Mouse (Mus musculus) forebrain, embryonic 14.5 days (tissue): ENCODE measurements around the gene Spsb1. TPM values are rescaled to one million over a fixed set of nuclear protein-coding genes. Genes with fewer than 3 reads are reported as not detected.

Source experiments
- ATAC-seq: fragments of 200-750 bp; cut with Nextera tagmentation; 2 replicates; pipeline ENCODE4 v1.8.0; 2017; ENCODE audit warnings: mild to moderate bottlenecking, moderate library complexity
- DNase-seq: peaks from one replicate; pipeline ENCODE4 v3.0.0-alpha.2; 2015; ENCODE audit warnings: low spot score
- H3K27ac ChIP-seq: fragments of 300-500 bp; sonication (generic); 2 replicates; pipeline ENCODE4 v1.5.1; 2014; ENCODE audit warnings: low read depth, mild to moderate bottlenecking, control low read depth, low read length, moderate library complexity
- H3K27me3 ChIP-seq: fragments of 300-500 bp; sonication (generic); replicated peaks from 2 replicates; pipeline ENCODE4 v1.6.1; 2014; ENCODE audit warnings: low read length, control low read depth, mixed read lengths; ENCODE audit not compliant: control insufficient read depth, insufficient read depth
- H3K36me3 ChIP-seq: fragments of 300-500 bp; sonication (generic); 2 replicates; pipeline ENCODE4 v1.6.1; 2014; ENCODE audit warnings: low read length, control low read depth; ENCODE audit not compliant: control insufficient read depth, insufficient read depth
- H3K4me1 ChIP-seq: fragments of 300-500 bp; sonication (generic); 2 replicates; pipeline ENCODE4 v1.6.1; 2014; ENCODE audit warnings: antibody characterized with exemption, low read length, control low read depth; ENCODE audit not compliant: control insufficient read depth, insufficient read depth
- H3K4me2 ChIP-seq: fragments of 300-500 bp; sonication (generic); 2 replicates; pipeline ENCODE4 v1.6.1; 2014; ENCODE audit warnings: mild to moderate bottlenecking, control low read depth, low read length
- H3K4me3 ChIP-seq: fragments of 300-500 bp; sonication (generic); 2 replicates; pipeline ENCODE4 v1.5.1; 2014; ENCODE audit warnings: low read depth, low read length, control low read depth
- H3K9ac ChIP-seq: fragments of 300-500 bp; sonication (generic); 2 replicates; pipeline ENCODE4 v1.6.1; 2014; ENCODE audit warnings: mild to moderate bottlenecking, low read length, control low read depth, moderate library complexity
- H3K9me3 ChIP-seq: fragments of 300-500 bp; sonication (generic); replicated peaks from 2 replicates; pipeline ENCODE4 v1.6.1; 2016; ENCODE audit warnings: low read length, control low read depth, mixed read lengths; ENCODE audit not compliant: control insufficient read depth
- WGBS: fragments of 180-500 bp; shearing (Covaris S2); extraction: QIAGEN DNeasy Blood & Tissue Kit; methylation state at CpG from one replicate; pipeline ENCODE4 v1.1.7; 2014; 5-methylcytosine and 5-hydroxymethylcytosine counted together
- polyA plus RNA-seq: library from polyadenylated mRNA; unstranded; fragments of >200 nt; fragmentation: Nextera tagmentation; extraction: Ambion mirVana; gene quantifications from 2 replicates; pipeline ENCODE4 v1.2.1, GENCODE M21; 2014

Gene Spsb1
- polyA plus RNA-seq, 1 experiment from 2014 or later = 4.8 TPM

GRCm38 (mm10) chr4:149858097-149858496, 96.7 kb downstream of the Spsb1 start:
- 81% methylated on average over 6 of the region's 6 CpGs for WGBS
- H3K4me1 ChIP-seq = peaks cover 4% of the 10 kb centered on the region
- no peak overlapping the region for H3K27ac ChIP-seq
- ATAC-seq = no peak
- no peak for DNase-seq
- no peak overlapping the region for H3K4me3 ChIP-seq
- no peaks in the 10 kb centered on the region for H3K27me3 ChIP-seq
- no peak overlapping the region for H3K9ac ChIP-seq
- H3K9me3 ChIP-seq = no peaks in the 10 kb centered on the region
- H3K4me2 ChIP-seq = no peak overlapping the region
- H3K36me3 ChIP-seq = no peaks in the 10 kb centered on the region

- WGBS = 77% methylated on average over 3 of the region's 3 CpGs
- Histone ChIP-seq H3K4me1 (peaks cover 4% of the 10 kb centered on the region), H3K36me3 (no peaks in the 10 kb centered on the region), H3K9ac (no peak overlapping the region), H3K4me2 (no peak overlapping the region), H3K27me3 (no peaks in the 10 kb centered on the region), H3K27ac (no peak overlapping the region), H3K9me3 (no peaks in the 10 kb centered on the region), H3K4me3 (no peak overlapping the region)
- no peak for ATAC-seq
- DNase-seq = no peak
Observed at GRCm38 (mm10) chr4:149857688-149858087, 97.2 kb downstream of the Spsb1 start.

DNA sequence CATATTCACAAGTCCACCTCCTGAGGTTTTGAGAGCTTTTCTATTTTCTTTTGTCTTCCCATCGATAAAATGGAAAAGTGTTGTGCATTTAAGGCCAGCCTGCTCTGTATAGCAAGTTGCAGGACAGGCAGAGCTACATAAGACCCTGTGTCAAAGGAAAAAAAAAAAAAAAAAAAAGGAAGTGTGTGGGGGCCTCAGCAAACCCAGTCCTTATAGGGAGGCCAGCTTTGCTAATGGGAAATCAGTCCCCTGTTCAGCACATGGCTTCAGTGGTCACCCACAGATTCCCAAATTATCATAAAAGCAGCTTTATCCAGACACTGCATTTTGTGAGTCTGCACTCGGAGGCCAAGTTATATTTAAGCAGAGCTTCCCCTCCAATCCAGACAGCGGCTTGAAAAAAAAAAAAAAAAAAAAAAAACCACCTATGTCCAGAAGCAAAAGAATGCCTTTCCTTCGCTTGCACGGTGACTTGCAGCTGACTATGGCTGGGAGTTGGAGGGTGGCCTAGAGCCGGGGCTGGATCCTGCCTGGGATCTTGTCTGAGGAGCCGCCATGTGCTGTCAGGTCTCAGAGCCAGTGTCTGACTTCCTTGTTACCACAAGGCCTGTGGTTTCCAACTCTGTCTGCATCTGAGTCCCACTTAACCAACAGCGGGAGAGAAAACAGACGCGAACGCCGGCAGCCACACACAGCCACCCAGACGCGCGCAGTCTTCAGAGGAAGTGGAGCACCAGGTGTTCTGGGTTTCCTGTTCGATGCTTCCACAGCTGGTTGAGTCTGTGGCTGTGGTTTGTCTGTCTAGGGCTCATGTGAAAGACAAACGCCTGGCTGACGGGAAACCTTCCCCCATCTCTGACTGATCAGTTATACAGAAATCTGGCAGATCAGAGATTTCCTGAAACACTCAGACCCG, 98.7 kb downstream of the Spsb1 start:
- no peaks in the 10 kb centered on the region for H3K36me3 ChIP-seq
- no peak overlapping the region for H3K9ac ChIP-seq
- H3K27me3 ChIP-seq = no peaks in the 10 kb centered on the region
- H3K9me3 ChIP-seq = no peaks in the 10 kb centered on the region
- DNase-seq (no peak), ATAC-seq (no peak)
- WGBS = 80% methylated on average over 19 of the region's 19 CpGs
- no peak overlapping the region for H3K4me2 ChIP-seq
- no peak overlapping the region for H3K27ac ChIP-seq
- no peak overlapping the region for H3K4me3 ChIP-seq
- peaks cover 4% of the 10 kb centered on the region for H3K4me1 ChIP-seq

DNA sequence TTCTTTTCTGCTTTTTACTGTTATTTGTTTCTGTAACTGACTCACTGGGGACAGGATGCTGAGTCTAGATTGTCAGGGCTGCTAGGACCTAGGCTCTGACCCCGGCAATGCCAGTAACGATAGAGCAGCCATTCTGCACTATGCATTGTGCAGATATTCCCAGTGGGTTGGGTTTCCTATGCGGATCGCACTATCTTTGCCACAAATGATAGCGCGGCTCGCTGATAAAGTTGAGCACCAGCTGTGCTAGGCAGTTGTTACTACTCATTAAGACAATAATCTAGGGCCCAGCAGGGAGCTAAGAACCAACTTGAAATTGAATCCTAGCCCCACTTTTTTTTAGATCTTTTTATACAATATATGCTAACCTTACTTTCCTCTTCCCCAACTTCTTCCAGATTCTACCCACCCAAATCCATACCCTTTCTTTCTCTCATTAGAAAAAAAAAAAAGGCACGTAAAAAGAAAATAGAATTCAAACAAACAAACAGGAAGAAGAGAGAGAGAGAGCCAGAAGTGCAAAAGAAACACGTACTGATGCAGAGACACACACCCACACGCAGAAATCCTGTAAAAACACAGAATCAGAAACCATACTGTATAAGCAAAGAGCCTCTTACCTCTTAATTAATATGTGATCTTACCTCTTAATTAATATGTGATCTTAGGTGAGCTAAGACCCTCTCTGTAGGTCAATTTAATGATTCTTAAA, 99.5 kb downstream of the Spsb1 start:
- H3K9ac ChIP-seq = no peak overlapping the region

GRCm38 (mm10) chr4:149854770-149855169, 100.1 kb downstream of the Spsb1 start:
- H3K4me1 ChIP-seq = peaks cover 4% of the 10 kb centered on the region

More for the DNA sequence above, 99.5 kb downstream of the Spsb1 start:
- ATAC-seq (no peak), DNase-seq (no peak)
- Histone ChIP-seq H3K4me3 (no peak overlapping the region), H3K36me3 (no peaks in the 10 kb centered on the region), H3K4me2 (no peak overlapping the region), H3K9me3 (no peaks in the 10 kb centered on the region), H3K27me3 (no peaks in the 10 kb centered on the region), H3K4me1 (peaks cover 4% of the 10 kb centered on the region), H3K27ac (no peak overlapping the region)
- 71% methylated on average over 10 of the region's 10 CpGs for WGBS

GRCm38 (mm10) chr4:149854301-149854708, 100.5 kb downstream of the Spsb1 start:
- peak overlapping the region; percentile 45 for H3K4me2 ChIP-seq
- no peak overlapping the region for H3K27ac ChIP-seq
- H3K4me3 ChIP-seq = peak overlapping the region; percentile 25
- DNase-seq (peak; percentile 94), ATAC-seq (peak; percentile 91)
- WGBS = under 1% methylated on average over 21 of the region's 21 CpGs
- no peaks in the 10 kb centered on the region for H3K27me3 ChIP-seq
- peaks cover 4% of the 10 kb centered on the region for H3K4me1 ChIP-seq
- no peaks in the 10 kb centered on the region for H3K9me3 ChIP-seq
- H3K36me3 ChIP-seq = no peaks in the 10 kb centered on the region
- peak overlapping the region; percentile 6 for H3K9ac ChIP-seq

More at GRCm38 (mm10) chr4:149854770-149855169, 100.1 kb downstream of the Spsb1 start:
- H3K9me3 ChIP-seq = no peaks in the 10 kb centered on the region
- peak overlapping the region; percentile 45 for H3K4me2 ChIP-seq
- DNase-seq = no peak
- H3K27ac ChIP-seq = no peak overlapping the region
- H3K36me3 ChIP-seq = no peaks in the 10 kb centered on the region
- H3K27me3 ChIP-seq = no peaks in the 10 kb centered on the region
- 55% methylated on average over 9 of the region's 9 CpGs for WGBS
- peak overlapping the region; percentile 6 for H3K9ac ChIP-seq
- ATAC-seq = peak; percentile 42; the same call in 1 of the 2 replicates
- peak overlapping the region; percentile 25 for H3K4me3 ChIP-seq

DNA sequence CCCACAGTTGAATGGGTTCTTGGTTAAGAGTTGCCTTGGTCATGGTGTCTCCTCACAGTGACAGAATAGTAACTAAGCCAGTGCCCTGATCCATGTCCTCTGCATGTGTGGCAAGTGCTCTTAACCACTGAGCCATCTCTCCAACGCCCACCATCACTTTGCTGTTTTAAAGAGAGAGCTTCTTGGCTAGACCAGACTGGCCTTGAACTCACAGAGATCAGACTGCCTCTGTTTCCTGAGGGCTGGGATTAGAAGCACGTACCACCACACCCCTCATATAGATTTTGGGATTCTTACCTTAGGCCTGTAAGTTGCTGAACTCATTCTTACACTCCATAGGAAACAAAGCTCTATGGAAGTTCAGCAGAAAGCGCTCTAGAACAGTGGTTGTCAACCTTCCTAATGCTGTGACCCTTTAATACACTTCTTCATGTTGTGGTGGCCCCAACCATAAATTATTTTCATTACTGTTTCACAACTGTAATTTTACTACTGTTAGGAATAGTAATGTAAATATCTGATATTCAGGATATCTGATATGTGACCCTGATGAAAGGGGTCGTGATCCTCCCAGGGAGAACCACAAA, 101.1 kb downstream of the Spsb1 start:
- no peak for DNase-seq
- Histone ChIP-seq H3K27ac (no peak overlapping the region), H3K4me2 (peak overlapping the region; percentile 45), H3K9me3 (no peaks in the 10 kb centered on the region), H3K9ac (no peak overlapping the region), H3K27me3 (no peaks in the 10 kb centered on the region), H3K4me3 (peak overlapping the region; percentile 25; the same call in 1 of the 2 replicates), H3K36me3 (no peaks in the 10 kb centered on the region), H3K4me1 (peaks cover 4% of the 10 kb centered on the region)
- 0 out of 2 replicates have a peak, but pooled peaks have one; percentile 3 for ATAC-seq
- WGBS = 68% methylated on average over 4 of the region's 4 CpGs

- no peak overlapping the region for H3K27ac ChIP-seq
- H3K27me3 ChIP-seq = no peaks in the 10 kb centered on the region
- H3K36me3 ChIP-seq = no peaks in the 10 kb centered on the region
- H3K9ac ChIP-seq = no peak overlapping the region
- H3K4me3 ChIP-seq = no peak overlapping the region
- DNase-seq = no peak
- no peak overlapping the region for H3K4me2 ChIP-seq
- no peak for ATAC-seq
- WGBS = 91% methylated on average over 8 of the region's 8 CpGs
- H3K4me1 ChIP-seq = peaks cover 4% of the 10 kb centered on the region
- H3K9me3 ChIP-seq = no peaks in the 10 kb centered on the region
Observed at GRCm38 (mm10) chr4:149851554-149851953, 103.3 kb downstream of the Spsb1 start.
